Mouse (Mus musculus) kidney, adult 2 months (tissue): ENCODE measurements around the gene Hipk2.

Source experiments
- CTCF ChIP-seq: fragments of 200-500 bp; conservative IDR thresholded peaks from 2 replicates; pipeline ENCODE4 v1.5.1; 2011; ENCODE audit warnings: low read depth, mild to moderate bottlenecking, control low read depth, low read length, moderate library complexity, mixed read lengths; ENCODE audit not compliant: insufficient read depth, insufficient read length
- POLR2A ChIP-seq: fragments of 200-500 bp; IDR thresholded peaks from one replicate; pipeline ENCODE4 v1.6.1; 2011; ENCODE audit warnings: low read depth, low read length, control low read depth

- TF ChIP-seq POLR2A: no peak
- TF ChIP-seq CTCF: no peak
Measured at GRCm38 (mm10) chr6:38806963-38807445, 69.0 kb downstream of the Hipk2 start.
